Mouse (Mus musculus) MEL (cell line): ENCODE data around the gene Zfp318. TPM values are rescaled to one million over a fixed set of nuclear protein-coding genes. Genes with fewer than 3 reads are reported as not detected.

Experiments used
- DNase-seq: peaks from one replicate; pipeline ENCODE4 v3.0.0; 2011; ENCODE audit warnings: low read depth, low spot score
- H3K27ac ChIP-seq: 2 replicates; pipeline ENCODE4 v1.5.1; 2012; ENCODE audit warnings: low read depth, mild to moderate bottlenecking, control low read depth, low read length, moderate library complexity; ENCODE audit not compliant: control insufficient read depth
- H3K27me3 ChIP-seq, 2 experiments: fragments of 150-350 bp in 1 of 2; sonication (generic) in 1 of 2; 2 replicates each; pipeline ENCODE4 v1.6.1; 2012; ENCODE audit warnings: low read length in 2 of 2, mild to moderate bottlenecking in 2 of 2, improper control_type of control experiment in 1 of 2, moderate library complexity in 1 of 2; ENCODE audit not compliant: insufficient read depth in 2 of 2, control insufficient read depth in 1 of 2
- H3K36me3 ChIP-seq, 2 experiments: 2 replicates each; pipeline ENCODE4 v1.6.1; 2012 to 2014; ENCODE audit warnings: low read length in 2 of 2, improper control_type of control experiment in 1 of 2, inconsistent platforms in 1 of 2, mild to moderate bottlenecking in 1 of 2; ENCODE audit not compliant: insufficient read depth in 2 of 2, control insufficient read depth in 1 of 2
- H3K4me1 ChIP-seq, 2 experiments: fragments of 150-350 bp in 1 of 2; sonication (generic) in 1 of 2; 2 replicates each; pipeline ENCODE4 v1.6.1; 2012; ENCODE audit warnings: low read length in 2 of 2, improper control_type of control experiment in 1 of 2, mild to moderate bottlenecking in 1 of 2; ENCODE audit not compliant: insufficient read depth in 2 of 2, control insufficient read depth in 1 of 2
- H3K4me3 ChIP-seq, 2 experiments: fragments of 150-350 bp in 1 of 2; sonication (generic) in 1 of 2; 2 replicates each; pipeline ENCODE4 v1.5.1; 2012; ENCODE audit warnings: low read depth in 2 of 2, low read length in 2 of 2, mild to moderate bottlenecking in 2 of 2, moderate library complexity in 2 of 2, control low read depth in 1 of 2, improper control_type of control experiment in 1 of 2; ENCODE audit not compliant: control insufficient read depth in 1 of 2, insufficient read depth in 1 of 2
- H3K79me2 ChIP-seq: 2 replicates; pipeline ENCODE4 v1.6.1; 2012; ENCODE audit warnings: mild to moderate bottlenecking, low read length, moderate library complexity; ENCODE audit not compliant: control insufficient read depth, poor library complexity, insufficient read depth
- H3K9ac ChIP-seq: 2 replicates; pipeline ENCODE4 v1.6.1; 2012; ENCODE audit warnings: low read depth, mild to moderate bottlenecking, control low read depth, low read length, moderate library complexity; ENCODE audit not compliant: control insufficient read depth, poor library complexity, severe bottlenecking
- H3K9me3 ChIP-seq: fragments of 150-350 bp; sonication (generic); replicated peaks from 2 replicates; pipeline ENCODE4 v1.6.1; 2012; ENCODE audit warnings: mild to moderate bottlenecking, low read length, improper control_type of control experiment, moderate library complexity; ENCODE audit not compliant: insufficient read depth
- CHD1 ChIP-seq: IDR thresholded peaks from 2 replicates; pipeline ENCODE4 v1.6.1; 2012; ENCODE audit warnings: low read depth, mild to moderate bottlenecking, inconsistent platforms, low read length, improper control_type of control experiment
- CTCF ChIP-seq, 3 experiments: IDR thresholded peaks in 2 of 3; conservative IDR thresholded peaks in 1 of 3; 2 replicates each; pipeline ENCODE4 v1.5.1; 2011 to 2012; ENCODE audit warnings: low read length in 3 of 3, low read depth in 2 of 3, mild to moderate bottlenecking in 2 of 3, improper control_type of control experiment in 1 of 3, inconsistent platforms in 1 of 3, mixed read lengths in 1 of 3, moderate library complexity in 1 of 3; ENCODE audit not compliant: control insufficient read depth in 1 of 3, insufficient read depth in 1 of 3, poor library complexity in 1 of 3, severe bottlenecking in 1 of 3
- E2F4 ChIP-seq: IDR thresholded peaks from 2 replicates; pipeline ENCODE4 v1.6.1; 2011; ENCODE audit warnings: low read depth, low read length, improper control_type of control experiment, borderline replicate concordance
- EP300 ChIP-seq, 2 experiments: IDR thresholded peaks; 2 replicates each; pipeline ENCODE4 v1.6.1; 2011; ENCODE audit warnings: improper control_type of control experiment in 2 of 2, low read length in 2 of 2, low read depth in 1 of 2, mild to moderate bottlenecking in 1 of 2
- GABPA ChIP-seq: IDR thresholded peaks from 2 replicates; pipeline ENCODE4 v1.6.1; 2012; ENCODE audit warnings: low read depth, mild to moderate bottlenecking, inconsistent platforms, low read length, improper control_type of control experiment, moderate library complexity
- HCFC1 ChIP-seq: IDR thresholded peaks from 2 replicates; pipeline ENCODE4 v1.6.1; 2012; ENCODE audit warnings: low read depth, mild to moderate bottlenecking, inconsistent platforms, low read length, improper control_type of control experiment, moderate library complexity
- KAT2A ChIP-seq: conservative IDR thresholded peaks from 2 replicates; pipeline ENCODE4 v1.6.1; 2012; ENCODE audit warnings: low read depth, low read length, improper control_type of control experiment, inconsistent platforms
- MAFK ChIP-seq: IDR thresholded peaks from 2 replicates; pipeline ENCODE4 v1.6.1; 2011; ENCODE audit warnings: low read depth, mild to moderate bottlenecking, low read length, improper control_type of control experiment, borderline replicate concordance
- MAX ChIP-seq: IDR thresholded peaks from 2 replicates; pipeline ENCODE4 v1.6.1; 2011; ENCODE audit warnings: low read length, improper control_type of control experiment
- MAZ ChIP-seq: IDR thresholded peaks from 2 replicates; pipeline ENCODE4 v1.6.1; 2012; ENCODE audit warnings: low read depth, mild to moderate bottlenecking, inconsistent platforms, low read length, improper control_type of control experiment
- MEF2A ChIP-seq: IDR thresholded peaks from 2 replicates; pipeline ENCODE4 v1.6.1; 2014; ENCODE audit warnings: low read depth, mild to moderate bottlenecking, inconsistent platforms, low read length, improper control_type of control experiment; ENCODE audit not compliant: poor library complexity, insufficient replicate concordance, severe bottlenecking; ENCODE audit errors: extremely low read depth
- MXI1 ChIP-seq: IDR thresholded peaks from 2 replicates; pipeline ENCODE4 v1.6.1; 2011; ENCODE audit warnings: mild to moderate bottlenecking, low read depth, low read length, improper control_type of control experiment
- NELFE ChIP-seq: IDR thresholded peaks from 2 replicates; pipeline ENCODE4 v1.6.1; 2011; ENCODE audit warnings: low read depth, low read length, improper control_type of control experiment
- POLR2A ChIP-seq, 2 experiments: IDR thresholded peaks; 2 replicates each; pipeline ENCODE4 v1.6.1; 2011 to 2012; ENCODE audit warnings: low read length in 2 of 2, mild to moderate bottlenecking in 2 of 2, control low read depth in 1 of 2, improper control_type of control experiment in 1 of 2, low read depth in 1 of 2, moderate library complexity in 1 of 2; ENCODE audit not compliant: control insufficient read depth in 1 of 2, insufficient read depth in 1 of 2, poor library complexity in 1 of 2
- POLR2AphosphoS2 ChIP-seq: IDR thresholded peaks from 2 replicates; pipeline ENCODE4 v1.6.1; 2011; ENCODE audit warnings: low read length, improper control_type of control experiment
- RAD21 ChIP-seq: IDR thresholded peaks from 2 replicates; pipeline ENCODE4 v1.6.1; 2011; ENCODE audit warnings: mild to moderate bottlenecking, low read depth, low read length, improper control_type of control experiment
- RCOR1 ChIP-seq: IDR thresholded peaks from 2 replicates; pipeline ENCODE4 v1.6.1; 2012; ENCODE audit warnings: low read depth, mild to moderate bottlenecking, inconsistent platforms, low read length, improper control_type of control experiment
- SMC3 ChIP-seq: IDR thresholded peaks from 2 replicates; pipeline ENCODE4 v1.6.1; 2011; ENCODE audit warnings: low read depth, low read length, improper control_type of control experiment
- TAL1 ChIP-seq: IDR thresholded peaks from 2 replicates; pipeline ENCODE4 v1.6.1; 2012; ENCODE audit warnings: mild to moderate bottlenecking, inconsistent platforms, low read length, moderate library complexity, mixed read lengths
- TCF12 ChIP-seq: IDR thresholded peaks from 2 replicates; pipeline ENCODE4 v1.6.1; 2014; ENCODE audit warnings: low read depth, mild to moderate bottlenecking, inconsistent platforms, low read length, improper control_type of control experiment, moderate library complexity
- USF2 ChIP-seq, 2 experiments: IDR thresholded peaks; 2 replicates each; pipeline ENCODE4 v1.6.1; 2011 to 2012; ENCODE audit warnings: improper control_type of control experiment in 2 of 2, low read length in 2 of 2, borderline replicate concordance in 1 of 2, inconsistent platforms in 1 of 2, low read depth in 1 of 2, mild to moderate bottlenecking in 1 of 2; ENCODE audit not compliant: insufficient read depth in 1 of 2
- ZC3H11A ChIP-seq: IDR thresholded peaks from 2 replicates; pipeline ENCODE4 v1.6.1; 2012; ENCODE audit warnings: low read depth, mild to moderate bottlenecking, inconsistent platforms, low read length, improper control_type of control experiment
- ZKSCAN1 ChIP-seq: IDR thresholded peaks from 2 replicates; pipeline ENCODE4 v1.6.1; 2012; ENCODE audit warnings: low read depth, mild to moderate bottlenecking, inconsistent platforms, low read length, improper control_type of control experiment, moderate library complexity
- ZMIZ1 ChIP-seq: IDR thresholded peaks from 2 replicates; pipeline ENCODE4 v1.6.1; 2012; ENCODE audit warnings: low read depth, mild to moderate bottlenecking, inconsistent platforms, low read length, improper control_type of control experiment, moderate library complexity
- polyA plus RNA-seq, 2 experiments: library from polyadenylated mRNA; stranded (reverse) in 1 of 2; unstranded in 1 of 2; fragments of >175 nt in 1 of 2; fragments of >200 nt in 1 of 2; gene quantifications; 2 replicates each; pipeline versions ENCODE4 v1.2.1 to v1.2.4; 2012; ENCODE audit warnings: low replicate concordance in 2 of 2, low read depth in 1 of 2; ENCODE audit not compliant: insufficient read length in 2 of 2, insufficient read depth in 1 of 2, missing spikeins in 1 of 2
- total RNA-seq: library from RNA; depleted of rRNA; stranded (reverse); fragments of 300-350 nt; gene quantifications from 2 replicates; pipeline ENCODE4 v1.2.3, GENCODE M21; 2012

Gene Zfp318
- total and polyA plus RNA-seq, 3 experiments: 8.1 to 36.8 (median 21.3) TPM

DNA sequence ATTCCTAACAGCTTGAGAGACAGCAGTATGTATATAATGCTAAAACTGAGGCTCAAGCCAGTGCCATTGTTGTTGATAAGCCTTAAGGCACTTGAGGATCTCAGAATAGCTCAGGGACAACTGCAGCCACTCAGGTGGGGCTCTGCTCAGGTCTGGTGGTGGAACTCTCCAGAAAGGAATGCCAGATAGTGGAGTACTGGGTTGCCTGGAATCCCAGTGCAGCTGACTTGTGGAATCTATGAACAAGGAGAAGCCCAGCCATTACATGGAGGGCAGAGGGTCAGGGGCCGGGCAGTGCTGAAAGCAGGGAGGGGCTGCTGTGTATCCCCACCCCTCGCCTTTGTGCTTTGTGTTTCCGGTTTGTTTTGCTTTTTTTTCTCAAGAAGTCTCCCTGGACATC, 74.9 kb downstream of the Zfp318 start:
- H3K9ac ChIP-seq: no peak overlapping the region

DNA sequence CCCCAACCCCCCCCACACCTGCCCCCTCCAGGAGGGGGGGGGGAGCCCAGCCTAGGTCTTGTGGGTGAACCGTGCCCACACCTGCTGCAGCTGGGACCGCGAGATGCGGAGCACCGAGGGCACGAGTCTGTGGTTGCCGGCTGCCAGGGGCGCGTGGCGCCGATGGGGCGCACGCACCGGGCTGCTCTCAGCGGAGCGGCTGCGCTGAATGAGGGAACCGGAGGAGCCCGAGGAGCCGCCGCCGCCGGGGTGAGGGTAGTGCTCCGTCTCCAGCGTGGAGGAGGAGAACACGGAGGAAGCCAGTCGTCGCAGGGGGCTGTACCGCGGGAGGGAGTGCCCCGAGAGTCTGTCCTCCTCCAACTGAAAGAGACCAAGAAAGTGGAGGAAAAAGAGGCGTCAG, 77.1 kb downstream of the Zfp318 start:
- Histone ChIP-seq H3K79me2 (no peaks in the 10 kb centered on the region), H3K4me3 (no peak overlapping the region), H3K9me3 (no peaks in the 10 kb centered on the region), H3K27me3 (peaks cover 0 to 2% of the 10 kb centered on the region in 2 experiments; a peak in 1 of 4 replicates), H3K36me3 (no peaks in the 10 kb centered on the region), H3K27ac (no peak overlapping the region), H3K4me1 (no peaks in the 10 kb centered on the region), H3K9ac (no peak overlapping the region)
- no peak for TF ChIP-seq NELFE
- TF ChIP-seq MAZ: no peak
- TF ChIP-seq ZC3H11A: no peak
- no peak for TF ChIP-seq SMC3
- TF ChIP-seq RAD21: no peak
- TF ChIP-seq MAX: no peak
- no peak for TF ChIP-seq CTCF (IDR thresholded peaks at IDR 0.05 in 2 of 3, conservative IDR thresholded peaks at IDR 0.05 in 1 of 3; ENCODE audit: control insufficient read depth in 1 of 3, insufficient read depth in 1 of 3, low read depth in 2 of 3, low read length in 3 of 3, poor library complexity in 1 of 3, severe bottlenecking in 1 of 3)
- no peak for TF ChIP-seq RCOR1
- TF ChIP-seq USF2 (IDR thresholded peaks at IDR 0.05; ENCODE audit: borderline replicate concordance in 1 of 2, insufficient read depth in 1 of 2, low read depth in 1 of 2, low read length in 2 of 2): no peak
- TF ChIP-seq TCF12: no peak
- TF ChIP-seq POLR2AphosphoS2: no peak
- no peak for TF ChIP-seq HCFC1
- no peak for TF ChIP-seq POLR2A (IDR thresholded peaks at IDR 0.05; ENCODE audit: control insufficient read depth in 1 of 2, insufficient read depth in 1 of 2, low read depth in 1 of 2, low read length in 2 of 2, poor library complexity in 1 of 2)
- no peak for TF ChIP-seq CHD1
- TF ChIP-seq ZMIZ1: no peak
- TF ChIP-seq GABPA: no peak
- TF ChIP-seq E2F4: no peak
- DNase-seq: no peak

More for the DNA sequence above, 74.9 kb downstream of the Zfp318 start:
- Histone ChIP-seq H3K27me3 (no peaks in the 10 kb centered on the region), H3K4me1 (no peaks in the 10 kb centered on the region), H3K4me3 (no peak overlapping the region), H3K36me3 (no peaks in the 10 kb centered on the region), H3K9me3 (no peaks in the 10 kb centered on the region), H3K27ac (no peak overlapping the region), H3K79me2 (no peaks in the 10 kb centered on the region)
- no peak for DNase-seq
- no peak for TF ChIP-seq NELFE
- no peak for TF ChIP-seq ZC3H11A
- no peak for TF ChIP-seq KAT2A
- TF ChIP-seq ZMIZ1: no peak
- TF ChIP-seq MAZ: no peak
- no peak for TF ChIP-seq ZKSCAN1
- TF ChIP-seq EP300 (IDR thresholded peaks at IDR 0.05; ENCODE audit: low read depth in 1 of 2, low read length in 2 of 2): no peak
- TF ChIP-seq MEF2A: no peak
- TF ChIP-seq CHD1: no peak
- no peak for TF ChIP-seq MAFK
- no peak for TF ChIP-seq USF2 (IDR thresholded peaks at IDR 0.05; ENCODE audit: borderline replicate concordance in 1 of 2, insufficient read depth in 1 of 2, low read depth in 1 of 2, low read length in 2 of 2)
- TF ChIP-seq MXI1: no peak
- no peak for TF ChIP-seq TCF12
- TF ChIP-seq TAL1: no peak
- no peak for TF ChIP-seq CTCF (IDR thresholded peaks at IDR 0.05 in 2 of 3, conservative IDR thresholded peaks at IDR 0.05 in 1 of 3; ENCODE audit: control insufficient read depth in 1 of 3, insufficient read depth in 1 of 3, low read depth in 2 of 3, low read length in 3 of 3, poor library complexity in 1 of 3, severe bottlenecking in 1 of 3)
- no peak for TF ChIP-seq POLR2A (IDR thresholded peaks at IDR 0.05; ENCODE audit: control insufficient read depth in 1 of 2, insufficient read depth in 1 of 2, low read depth in 1 of 2, low read length in 2 of 2, poor library complexity in 1 of 2)
- no peak for TF ChIP-seq E2F4
- no peak for TF ChIP-seq GABPA
- no peak for TF ChIP-seq MAX
